In the genomic region with DNA sequence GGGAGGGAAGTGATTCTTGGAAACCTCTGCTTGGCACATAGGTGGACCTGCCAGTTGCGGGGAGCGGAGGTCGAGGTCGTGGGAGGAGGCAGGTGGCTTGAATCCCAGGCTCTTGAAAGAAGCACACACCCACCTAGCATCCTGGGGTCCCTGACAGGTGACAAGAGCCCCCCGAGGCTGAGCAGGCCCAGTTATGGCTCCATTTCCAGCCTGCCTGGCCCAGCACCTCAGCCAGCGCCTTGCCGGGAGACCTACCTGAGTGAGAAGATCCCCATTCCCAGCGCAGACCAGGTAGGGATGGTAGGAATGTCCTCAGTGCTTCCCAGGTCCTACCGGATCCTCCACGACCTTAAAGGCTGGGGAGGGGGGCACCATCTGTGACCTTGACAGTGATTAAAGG, we compare ENCODE assay signal across 20 mouse cellular contexts. TPM values are rescaled to one million over a fixed set of nuclear protein-coding genes. Genes with fewer than 3 reads are reported as not detected.
DNase-seq lines count a peak whose midpoint lies in the region; ATAC-seq and TF ChIP-seq lines count a peak whose summit lies in the region.
"Had no signal": no experiment of that assay in that cellular context is flagged by ENCODE, and none has a peak within 500 bp of the region (broad histone marks: within the 10 kb centered on the region; RNA-seq: fewer than 3 reads in every experiment).

No protein-coding gene starts in this region.

- no peak for TF ChIP-seq EP300 in stomach, postnatal 0 days (optimal IDR thresholded peaks at IDR 0.05)

- H3K4me2 ChIP-seq in kidney, embryonic 16.5 days (replicated peaks; ENCODE audit: low read depth, low read length) = no peak overlapping the region
- peak overlapping the region; percentile 3; the same call in 1 of the 2 replicates for H3K4me2 ChIP-seq in stomach, embryonic 15.5 days
- H3K4me2 ChIP-seq in stomach, postnatal 0 days (replicated peaks; ENCODE audit: low read depth) = no peak overlapping the region
- H3K4me2 ChIP-seq: hindbrain, embryonic 12.5 days; limb, embryonic 13.5 days; midbrain, embryonic 13.5 days; neural tube, embryonic 13.5 days had no signal

- H3K27ac ChIP-seq in kidney, adult 2 months (ENCODE audit: insufficient read depth, low read depth, low read length) = no peak overlapping the region
- no peak overlapping the region for H3K27ac ChIP-seq in kidney, embryonic 16.5 days (ENCODE audit: low read length)
- H3K27ac ChIP-seq in stomach, embryonic 15.5 days = no peak overlapping the region
- no peak overlapping the region for H3K27ac ChIP-seq in stomach, postnatal 0 days (replicated peaks)
- H3K27ac ChIP-seq in macrophage = peak overlapping the region; percentile 97
- H3K27ac ChIP-seq: hindbrain, embryonic 12.5 days; limb, embryonic 13.5 days; midbrain, embryonic 13.5 days; neural tube, embryonic 13.5 days had no signal

- 0 out of 2 replicates have a peak overlapping the region, but pooled peaks have one; percentile 1 for H3K4me3 ChIP-seq in kidney, adult 2 months (ENCODE audit: insufficient read depth, low read depth, low read length)
- no peak overlapping the region for H3K4me3 ChIP-seq in kidney, embryonic 16.5 days (ENCODE audit: low read length)
- no peak overlapping the region; the same call in 1 of the 2 replicates for H3K4me3 ChIP-seq in stomach, embryonic 15.5 days (replicated peaks)
- no peak overlapping the region for H3K4me3 ChIP-seq in stomach, postnatal 0 days (ENCODE audit: low read depth, low read length)
- H3K4me3 ChIP-seq in macrophage (ENCODE audit: inconsistent target) = peak overlapping the region; percentile 45
- H3K4me3 ChIP-seq: hindbrain, embryonic 12.5 days; limb, embryonic 13.5 days; midbrain, embryonic 13.5 days; neural tube, embryonic 13.5 days had no signal

- TF ChIP-seq CTCF in kidney, adult 2 months (conservative IDR thresholded peaks at IDR 0.05; ENCODE audit: insufficient read depth, insufficient read length, low read depth, low read length) = no peak
- TF ChIP-seq CTCF in stomach, postnatal 0 days (IDR thresholded peaks at IDR 0.05; ENCODE audit: low read depth) = no peak

- WGBS in kidney, adult 2 months = 71% methylated on average over 10 of the region's 10 CpGs
- 61% methylated on average over 10 of the region's 10 CpGs for WGBS in kidney, embryonic 16.5 days
- 71% methylated on average over 10 of the region's 10 CpGs for WGBS in stomach, embryonic 15.5 days
- WGBS in stomach, postnatal 0 days = 76% methylated on average over 10 of the region's 10 CpGs
- 54% methylated on average over 10 of the region's 10 CpGs for whole genome bisulfite sequencing in macrophage (ENCODE audit: missing documents)

- no peaks in the 10 kb centered on the region for H3K9me3 ChIP-seq in kidney, embryonic 16.5 days (ENCODE audit: low read length)
- H3K9me3 ChIP-seq in stomach, embryonic 15.5 days = no peaks in the 10 kb centered on the region
- H3K9me3 ChIP-seq in stomach, postnatal 0 days (ENCODE audit: control insufficient read depth, low read length) = no peaks in the 10 kb centered on the region
- H3K9me3 ChIP-seq: hindbrain, embryonic 12.5 days; limb, embryonic 13.5 days; midbrain, embryonic 13.5 days; neural tube, embryonic 13.5 days had no signal

- no peak for ATAC-seq in kidney, embryonic 16.5 days (ENCODE audit: low FRiP score, low TSS enrichment)
- ATAC-seq in stomach, embryonic 15.5 days (ENCODE audit: insufficient read depth, low FRiP score, low read depth) = no peak
- ATAC-seq in stomach, postnatal 0 days (ENCODE audit: low FRiP score, low TSS enrichment) = no peak
- ATAC-seq in erythroblast, adult 5-6 weeks (replicated peaks; ENCODE audit: low FRiP score, poor library complexity, severe bottlenecking) = no peak
- ATAC-seq: inflammation-experienced regulatory T-cells, adult 6 months; midbrain, embryonic 13.5 days had no signal

- H3K79me2 ChIP-seq in macrophage (ENCODE audit: inconsistent target) = peaks cover 26% of the 10 kb centered on the region

- no peak for DNase-seq in kidney, adult 2 months
- DNase-seq in stomach, postnatal 0 days (ENCODE audit: low spot score) = no peak
- DNase-seq in embryo, embryonic 10 days (ENCODE audit: low spot score) = no peak
- DNase-seq: cerebellum, adult 11-12 months; cerebellum, postnatal 14 days; embryo, embryonic 11 days; kidney, adult 8-10 months; lung, postnatal 14 days; spleen, adult 18-20 months; thymus, adult 2 months had no signal

- H3K9ac ChIP-seq in kidney, embryonic 16.5 days (replicated peaks; ENCODE audit: low read length) = no peak overlapping the region
- no peak overlapping the region for H3K9ac ChIP-seq in stomach, embryonic 15.5 days
- H3K9ac ChIP-seq in stomach, postnatal 0 days (ENCODE audit: low read length) = no peak overlapping the region
- H3K9ac ChIP-seq: hindbrain, embryonic 12.5 days; limb, embryonic 13.5 days; midbrain, embryonic 13.5 days; neural tube, embryonic 13.5 days had no signal

- no peaks in the 10 kb centered on the region for H3K27me3 ChIP-seq in kidney, adult 2 months (replicated peaks; ENCODE audit: control insufficient read depth, insufficient read depth, low read length)
- no peaks in the 10 kb centered on the region for H3K27me3 ChIP-seq in kidney, embryonic 16.5 days (ENCODE audit: insufficient read depth, low read length)
- H3K27me3 ChIP-seq in stomach, embryonic 15.5 days (replicated peaks) = no peaks in the 10 kb centered on the region
- H3K27me3 ChIP-seq in stomach, postnatal 0 days (ENCODE audit: control insufficient read depth, insufficient read depth, low read length) = no peaks in the 10 kb centered on the region
- H3K27me3 ChIP-seq: hindbrain, embryonic 12.5 days; limb, embryonic 13.5 days; midbrain, embryonic 13.5 days; neural tube, embryonic 13.5 days had no signal

- no peaks in the 10 kb centered on the region for H3K4me1 ChIP-seq in kidney, adult 2 months (ENCODE audit: control insufficient read depth, insufficient read depth, low read length)
- no peaks in the 10 kb centered on the region for H3K4me1 ChIP-seq in kidney, embryonic 16.5 days (ENCODE audit: insufficient read depth, low read length)
- H3K4me1 ChIP-seq in stomach, embryonic 15.5 days = 0 out of 2 replicates have a peak, but pooled peaks cover 5% of the 10 kb centered on the region
- H3K4me1 ChIP-seq in stomach, postnatal 0 days (replicated peaks; ENCODE audit: control insufficient read depth, insufficient read depth) = no peaks in the 10 kb centered on the region
- H3K4me1 ChIP-seq: midbrain, embryonic 13.5 days had no signal

- H3K36me3 ChIP-seq in kidney, adult 2 months (ENCODE audit: control insufficient read depth, insufficient read depth, low read length) = no peaks in the 10 kb centered on the region
- H3K36me3 ChIP-seq in kidney, embryonic 16.5 days (ENCODE audit: insufficient read depth, low read length) = no peaks in the 10 kb centered on the region
- no peaks in the 10 kb centered on the region for H3K36me3 ChIP-seq in stomach, embryonic 15.5 days
- H3K36me3 ChIP-seq in stomach, postnatal 0 days (ENCODE audit: control insufficient read depth, insufficient read depth, low read length) = no peaks in the 10 kb centered on the region
- H3K36me3 ChIP-seq in macrophage (ENCODE audit: inconsistent target) = 0 out of 2 replicates have a peak, but pooled peaks cover 5% of the 10 kb centered on the region
- H3K36me3 ChIP-seq: hindbrain, embryonic 12.5 days; limb, embryonic 13.5 days; midbrain, embryonic 13.5 days; neural tube, embryonic 13.5 days had no signal

- TF ChIP-seq POLR2A in kidney, adult 2 months (IDR thresholded peaks at IDR 0.05; ENCODE audit: low read depth, low read length) = no peak

RNA-seq across cellular contexts. Expression of a gene that starts 0.6 kb away (rescaled TPM):
- polyA plus RNA-seq in kidney, adult 2 months (2012; rRNA removed) = 13.4 and 15.3 TPM in 2 replicates
- polyA plus RNA-seq in kidney, embryonic 16.5 days (2015; fragmentation: Nextera tagmentation; extraction: Ambion mirVana) = 4.5 and 5.4 TPM in 2 replicates
- polyA plus RNA-seq in stomach, embryonic 15.5 days (2015; fragmentation: Nextera tagmentation; extraction: Ambion mirVana) = 6.1 and 6.6 TPM in 2 replicates
- 3.0 and 3.8 TPM in 2 replicates for polyA plus RNA-seq in stomach, postnatal 0 days (2015; fragmentation: Nextera tagmentation; extraction: Ambion mirVana)
- total RNA-seq in macrophage (2018; cell fraction: chromatin; rRNA removed) = 100 to 1,000 TPM in 25 of 26 experiments, 10 to 100 TPM in 1; 65.4 to 694 (median 454) TPM
- total RNA-seq in macrophage (2018; cell fraction: cytosol; rRNA removed) = 100 to 1,000 TPM; 292 to 674 (median 440) TPM
- 100 to 1,000 TPM; 115 to 958 (median 476) TPM for total RNA-seq in macrophage (2018; cell fraction: nucleus; rRNA removed)
- 377 to 467 TPM (median 435 TPM) in 3 replicates for polyA plus RNA-seq in macrophage (2018)
- total RNA-seq in erythroblast, adult 5-6 weeks (2015; ENCODE audit: low replicate concordance) = 20.2 and 37.0 TPM in 2 replicates
- 3.0 and 12.7 TPM in 2 replicates for total RNA-seq in erythroblast, adult 5-6 weeks (2017; ENCODE audit: low replicate concordance)

RNA-seq across cellular contexts. Expression of a gene that starts 13.7 kb away (rescaled TPM):
- polyA plus RNA-seq in kidney, adult 2 months (2012; rRNA removed) = 0.33 and 0.43 TPM in 2 replicates
- 0.50 and 0.53 TPM in 2 replicates for polyA plus RNA-seq in kidney, embryonic 16.5 days (2015; fragmentation: Nextera tagmentation; extraction: Ambion mirVana)
- 0.53 and 0.55 TPM in 2 replicates for polyA plus RNA-seq in stomach, embryonic 15.5 days (2015; fragmentation: Nextera tagmentation; extraction: Ambion mirVana)
- 0.50 and 0.73 TPM in 2 replicates for polyA plus RNA-seq in stomach, postnatal 0 days (2015; fragmentation: Nextera tagmentation; extraction: Ambion mirVana)
- 1 to 10 TPM in 1 of 26 experiments, under 1 TPM in 6, not detected in 19; 0.31 to 1.3 (median 0.81) TPM for total RNA-seq in macrophage (2018; cell fraction: chromatin; rRNA removed)
- under 1 TPM; 0.03 to 0.68 (median 0.14) TPM for total RNA-seq in macrophage (2018; cell fraction: cytosol; rRNA removed)
- 1 to 10 TPM in 6 of 26 experiments, under 1 TPM in 12, not detected in 8; 0.29 to 1.7 (median 0.84) TPM for total RNA-seq in macrophage (2018; cell fraction: nucleus; rRNA removed)
- 0.19 to 0.80 TPM (median 0.30 TPM) in 3 replicates for polyA plus RNA-seq in macrophage (2018)
- total RNA-seq in erythroblast, adult 5-6 weeks (2015; ENCODE audit: low replicate concordance) = not detected in 2 replicates
- not detected in 2 replicates for total RNA-seq in erythroblast, adult 5-6 weeks (2017; ENCODE audit: low replicate concordance)
- total RNA-seq: granulocyte monocyte progenitor cell, adult 5-6 weeks had no signal
- polyA plus RNA-seq: inflammation-experienced regulatory T-cells, adult 6 months had no signal

RNA-seq across cellular contexts. Expression of a gene that starts 15.7 kb away (rescaled TPM):
- 185 and 187 TPM in 2 replicates for polyA plus RNA-seq in kidney, adult 2 months (2012; rRNA removed)
- polyA plus RNA-seq in kidney, embryonic 16.5 days (2015; fragmentation: Nextera tagmentation; extraction: Ambion mirVana) = 91.1 and 94.0 TPM in 2 replicates
- 82.9 and 86.2 TPM in 2 replicates for polyA plus RNA-seq in stomach, embryonic 15.5 days (2015; fragmentation: Nextera tagmentation; extraction: Ambion mirVana)
- polyA plus RNA-seq in stomach, postnatal 0 days (2015; fragmentation: Nextera tagmentation; extraction: Ambion mirVana) = 45.2 and 47.4 TPM in 2 replicates
- total RNA-seq in macrophage (2018; cell fraction: chromatin; rRNA removed) = 10 to 100 TPM; 19.5 to 66.8 (median 34.4) TPM
- 100 to 1,000 TPM in 22 of 26 experiments, 10 to 100 TPM in 4; 88.3 to 172 (median 115) TPM for total RNA-seq in macrophage (2018; cell fraction: cytosol; rRNA removed)
- 100 to 1,000 TPM in 1 of 26 experiments, 10 to 100 TPM in 25; 37.1 to 101 (median 59.1) TPM for total RNA-seq in macrophage (2018; cell fraction: nucleus; rRNA removed)
- 82.2 to 152 TPM (median 116 TPM) in 3 replicates for polyA plus RNA-seq in macrophage (2018)
- total RNA-seq in erythroblast, adult 5-6 weeks (2015; ENCODE audit: low replicate concordance) = 30.7 and 40.5 TPM in 2 replicates
- 10.5 and 22.8 TPM in 2 replicates for total RNA-seq in erythroblast, adult 5-6 weeks (2017; ENCODE audit: low replicate concordance)

RNA-seq across cellular contexts. Expression of a gene that starts 33.6 kb away (rescaled TPM):
- 69.8 and 75.0 TPM in 2 replicates for polyA plus RNA-seq in kidney, adult 2 months (2012; rRNA removed)
- 17.5 and 18.0 TPM in 2 replicates for polyA plus RNA-seq in kidney, embryonic 16.5 days (2015; fragmentation: Nextera tagmentation; extraction: Ambion mirVana)
- 32.2 and 41.1 TPM in 2 replicates for polyA plus RNA-seq in stomach, embryonic 15.5 days (2015; fragmentation: Nextera tagmentation; extraction: Ambion mirVana)
- 11.1 and 12.8 TPM in 2 replicates for polyA plus RNA-seq in stomach, postnatal 0 days (2015; fragmentation: Nextera tagmentation; extraction: Ambion mirVana)
- under 1 TPM in 9 of 26 experiments, not detected in 17; 0.18 to 0.94 (median 0.40) TPM for total RNA-seq in macrophage (2018; cell fraction: chromatin; rRNA removed)
- total RNA-seq in macrophage (2018; cell fraction: cytosol; rRNA removed) = under 1 TPM in 23 of 26 experiments, not detected in 3; 0.03 to 0.28 (median 0.11) TPM
- total RNA-seq in macrophage (2018; cell fraction: nucleus; rRNA removed) = under 1 TPM in 12 of 26 experiments, not detected in 14; 0.17 to 0.70 (median 0.32) TPM
- polyA plus RNA-seq in macrophage (2018) = 0.04 to 0.06 TPM in 2 of 3 replicates, not detected in the other
- not detected in 2 replicates for total RNA-seq in erythroblast, adult 5-6 weeks (2015; ENCODE audit: low replicate concordance)
- total RNA-seq in erythroblast, adult 5-6 weeks (2017; ENCODE audit: low replicate concordance) = not detected in 2 replicates
- total RNA-seq: granulocyte monocyte progenitor cell, adult 5-6 weeks had no signal

Comparison
In these comparisons a context has a peak if more than half of its experiments do, and no peak if none do; other contexts are left out.
1. H3K4me3 ChIP-seq: peak in kidney, adult 2 months (single experiment) and macrophage (single experiment); none in kidney, embryonic 16.5 days (single experiment), stomach, embryonic 15.5 days (single experiment) and stomach, postnatal 0 days (single experiment).
2. RNA of a gene that starts 0.6 kb away (polyA plus RNA-seq): 377 to 467 TPM in macrophage; 13.4 to 15.3 TPM in kidney, adult 2 months, 6.1 to 6.6 TPM in stomach, embryonic 15.5 days, 4.5 to 5.4 TPM in kidney, embryonic 16.5 days and 3.0 to 3.8 TPM in stomach, postnatal 0 days; every median in the first group is over 10 times any median in the second.